Comparison of ENCODE assay signal across 19 mouse cellular contexts in genomic region chr1:133215753-133216152, GRCm38 (mm10). TPM values are rescaled to one million over a fixed set of nuclear protein-coding genes. Genes with fewer than 3 reads are reported as not detected.
A peak's percentile ranks its signal among the peaks of the same experiment; 100 is the strongest.
DNase-seq lines count a peak whose midpoint lies in the region; ATAC-seq and TF ChIP-seq lines count a peak whose summit lies in the region.
"Had no signal": no experiment of that assay in that cellular context is flagged by ENCODE, and none has a peak within 500 bp of the region (broad histone marks: within the 10 kb centered on the region; RNA-seq: fewer than 3 reads in every experiment).

No protein-coding gene starts in this region.

- peaks cover 73% of the 10 kb centered on the region for H3K4me1 ChIP-seq in embryonic facial prominence, embryonic 10.5 days
- peaks cover 16% of the 10 kb centered on the region; the same call in 1 of the 2 replicates for H3K4me1 ChIP-seq in hindbrain, postnatal 0 days (ENCODE audit: insufficient read depth, low read length)
- H3K4me1 ChIP-seq in midbrain, embryonic 16.5 days (ENCODE audit: control insufficient read depth, insufficient read depth, low read length), result peaks cover 20% of the 10 kb centered on the region

- intact Hi-C loops in gastrocnemius, adult 2 months (cut with DNase I), result no loop called here
- intact Hi-C loops in gastrocnemius, postnatal 14 days (cut with DNase I; ENCODE audit: low total_unique reads), result no loop called here

- H3K4me2 ChIP-seq in hindbrain, postnatal 0 days (ENCODE audit: low read depth, low read length), result no peak overlapping the region
- no peak overlapping the region for H3K4me2 ChIP-seq in midbrain, embryonic 16.5 days (ENCODE audit: low read length)
- H3K4me2 ChIP-seq: embryonic facial prominence, embryonic 13.5 days; heart, embryonic 12.5 days had no signal

- no peak overlapping the region for H3K9ac ChIP-seq in hindbrain, postnatal 0 days (replicated peaks; ENCODE audit: low read length)
- H3K9ac ChIP-seq in midbrain, embryonic 16.5 days (ENCODE audit: low read depth, low read length), result 0 out of 2 replicates have a peak overlapping the region, but pooled peaks have one; percentile 31
- H3K9ac ChIP-seq: heart, embryonic 12.5 days; liver, postnatal 0 days had no signal

- H3K27ac ChIP-seq in gastrocnemius, adult 2 months, result no peak overlapping the region
- H3K27ac ChIP-seq in embryonic facial prominence, embryonic 10.5 days (replicated peaks), result peak overlapping the region; percentile 71
- H3K27ac ChIP-seq in hindbrain, postnatal 0 days, result peak overlapping the region; percentile 65; the same call in 1 of the 2 replicates
- H3K27ac ChIP-seq in midbrain, embryonic 16.5 days (ENCODE audit: low read length), result no peak overlapping the region; the same call in 1 of the 2 replicates
- H3K27ac ChIP-seq: embryonic facial prominence, embryonic 13.5 days had no signal

- no peak for TF ChIP-seq CTCF in gastrocnemius, adult 2 months (IDR thresholded peaks at IDR 0.05)
- no peak for TF ChIP-seq CTCF in hindbrain, postnatal 0 days (IDR thresholded peaks at IDR 0.05; ENCODE audit: low read depth)

- DNase-seq in gastrocnemius, adult 2 months, result peak; percentile 12
- no peak for DNase-seq in gastrocnemius, postnatal 14 days
- no peak for DNase-seq in embryonic facial prominence, embryonic 10.5 days (ENCODE audit: low spot score)
- no peak for DNase-seq in hindbrain, postnatal 0 days (ENCODE audit: low spot score)
- no peak for DNase-seq in spleen, postnatal 36 days (ENCODE audit: low spot score in 2 of 2)
- no peak for DNase-seq in right cerebral cortex, postnatal 4 days
- no peak for DNase-seq in adrenal gland, postnatal 14 days
- DNase-seq: adrenal gland, postnatal 25 days; cerebellum, adult 2 months; heart, postnatal 4 days; kidney, postnatal 14 days; layer of hippocampus, adult 9-11 months; liver; liver, postnatal 0 days; thymus, postnatal 4 days had no signal

- no peaks in the 10 kb centered on the region for H3K36me3 ChIP-seq in embryonic facial prominence, embryonic 10.5 days (replicated peaks)
- H3K36me3 ChIP-seq in hindbrain, postnatal 0 days (ENCODE audit: insufficient read depth, low read length), result no peaks in the 10 kb centered on the region
- H3K36me3 ChIP-seq in midbrain, embryonic 16.5 days (ENCODE audit: control insufficient read depth, insufficient read depth, low read length), result no peaks in the 10 kb centered on the region
- H3K36me3 ChIP-seq: embryonic facial prominence, embryonic 13.5 days; heart, embryonic 12.5 days had no signal

- WGBS in embryonic facial prominence, embryonic 10.5 days, result 70% methylated on average over 10 of the region's 10 CpGs
- WGBS in hindbrain, postnatal 0 days, result 76% methylated on average over 10 of the region's 10 CpGs
- 71% methylated on average over 10 of the region's 10 CpGs for WGBS in midbrain, embryonic 16.5 days

- no peaks in the 10 kb centered on the region for H3K9me3 ChIP-seq in embryonic facial prominence, embryonic 10.5 days
- no peaks in the 10 kb centered on the region for H3K9me3 ChIP-seq in hindbrain, postnatal 0 days (ENCODE audit: low read length)
- no peaks in the 10 kb centered on the region for H3K9me3 ChIP-seq in midbrain, embryonic 16.5 days (replicated peaks; ENCODE audit: control insufficient read depth, low read length, poor library complexity, severe bottlenecking)
- H3K9me3 ChIP-seq: embryonic facial prominence, embryonic 13.5 days; heart, embryonic 12.5 days had no signal

- peaks cover 29% of the 10 kb centered on the region for H3K27me3 ChIP-seq in embryonic facial prominence, embryonic 10.5 days (replicated peaks; ENCODE audit: low read depth, poor library complexity, severe bottlenecking)
- H3K27me3 ChIP-seq in hindbrain, postnatal 0 days (ENCODE audit: insufficient read depth, low read length), result no peaks in the 10 kb centered on the region
- H3K27me3 ChIP-seq in midbrain, embryonic 16.5 days (ENCODE audit: control insufficient read depth, insufficient read depth, low read depth, low read length), result no peaks in the 10 kb centered on the region
- H3K27me3 ChIP-seq: heart, embryonic 12.5 days had no signal

- H3K4me3 ChIP-seq in gastrocnemius, adult 2 months, result no peak overlapping the region
- no peak overlapping the region for H3K4me3 ChIP-seq in embryonic facial prominence, embryonic 10.5 days
- no peak overlapping the region for H3K4me3 ChIP-seq in hindbrain, postnatal 0 days (ENCODE audit: low read length)
- H3K4me3 ChIP-seq in midbrain, embryonic 16.5 days (ENCODE audit: low read depth, low read length), result no peak overlapping the region
- H3K4me3 ChIP-seq: embryonic facial prominence, embryonic 13.5 days; heart, embryonic 12.5 days had no signal

- ATAC-seq in hindbrain, postnatal 0 days, result no peak
- ATAC-seq in midbrain, embryonic 16.5 days, result no peak
- ATAC-seq: intestine, postnatal 0 days; liver, postnatal 0 days had no signal

RNA-seq across cellular contexts. Expression of gene Plekha6, which starts 51.7 kb away (rescaled TPM):
- total RNA-seq in gastrocnemius, adult 2 months (2021), result 10 to 100 TPM in 1 of 2 experiments, 1 to 10 TPM in 1; 7.4 to 12.5 TPM
- total RNA-seq in gastrocnemius, postnatal 14 days (2021), result 10 to 100 TPM; 14.5 to 15.5 TPM
- 3.4 and 3.7 TPM in 2 replicates for polyA plus RNA-seq in embryonic facial prominence, embryonic 10.5 days (2016; fragmentation: Nextera tagmentation; extraction: Ambion mirVana)
- total RNA-seq in hindbrain, postnatal 0 days (2014; rRNA removed), result 41.0 and 44.1 TPM in 2 replicates
- 9.7 TPM in 2 replicates for polyA plus RNA-seq in hindbrain, postnatal 0 days (2015; fragmentation: Nextera tagmentation; extraction: Ambion mirVana)
- 17.3 and 22.2 TPM in 2 replicates for polyA plus RNA-seq in midbrain, embryonic 16.5 days (2015; fragmentation: Nextera tagmentation; extraction: Ambion mirVana)
- total RNA-seq in adrenal gland, postnatal 14 days (2021), result 15.4 and 21.6 TPM in 2 replicates

Comparison
In these comparisons a context has a peak if more than half of its experiments do, and no peak if none do; other contexts are left out.
1. H3K27ac ChIP-seq: peak in embryonic facial prominence, embryonic 10.5 days (single experiment) and hindbrain, postnatal 0 days (single experiment); none in gastrocnemius, adult 2 months (single experiment) and midbrain, embryonic 16.5 days (single experiment).